Mouse (Mus musculus) lung, postnatal 4 days (tissue): ENCODE measurements around the gene Trappc3l.
"Not testable (repeated sequence)": the region's sequence is repeated elsewhere in the genome, so short reads cannot be mapped to it uniquely, and the experiment has no call there.

ENCODE experiments used
- DNase-seq, 2 experiments: peaks; one replicate each; pipeline ENCODE4 v3.0.0; 2021

Gene Trappc3l

GRCm38 (mm10) chr10:34037401-34037800 is at the start of gene Trappc3l:
TSS of gene Trappc3l (plus strand) at chr10:34037597.
- DNase-seq: no peak

- not testable (repeated sequence) for DNase-seq
These were observed 40.7 kb upstream of the Trappc3l start for GRCm38 (mm10) chr10:33996686-33997085.

- no peak for DNase-seq
These were observed 39.0 kb upstream of the Trappc3l start for GRCm38 (mm10) chr10:33998397-33998796.

- DNase-seq: no peak
These were observed 24.8 kb upstream of the Trappc3l start for GRCm38 (mm10) chr10:34012581-34012980.

- no peak for DNase-seq
These were observed 24.2 kb upstream of the Trappc3l start for GRCm38 (mm10) chr10:34013241-34013640.

- DNase-seq: no peak
These were observed 18.6 kb upstream of the Trappc3l start for GRCm38 (mm10) chr10:34018746-34019301.

- peak; percentile 98 to 100 for DNase-seq
These were observed 17.9 kb upstream of the Trappc3l start, which contains the start of gene Rwdd1 for GRCm38 (mm10) chr10:34019302-34020075. TSS of gene Rwdd1 (minus strand) at chr10:34019624.

- no peak for DNase-seq
These were observed 7.1 kb upstream of the Trappc3l start for GRCm38 (mm10) chr10:34030322-34030721.

- DNase-seq: peak; percentile 85
These were observed 3.6 kb upstream of the Trappc3l start for GRCm38 (mm10) chr10:34033630-34034305.

GRCm38 (mm10) chr10:34036587-34036986 is 810 bp upstream of the Trappc3l start:
- DNase-seq: no peak

GRCm38 (mm10) chr10:34044210-34044609 is 6.8 kb downstream of the Trappc3l start, which contains the start of gene Calhm4:
TSS of gene Calhm4 (minus strand) at chr10:34044310.
- DNase-seq: no peak

- DNase-seq: no peak
These were observed 16.6 kb downstream of the Trappc3l start for GRCm38 (mm10) chr10:34053987-34054386.

- no peak for DNase-seq
These were observed 29.2 kb downstream of the Trappc3l start for GRCm38 (mm10) chr10:34066591-34066990.

- DNase-seq: no peak
These were observed 32.2 kb downstream of the Trappc3l start for GRCm38 (mm10) chr10:34069606-34070005.

GRCm38 (mm10) chr10:34070999-34071492 is 33.6 kb downstream of the Trappc3l start:
- DNase-seq: no peak

GRCm38 (mm10) chr10:34071650-34072049 is 34.3 kb downstream of the Trappc3l start:
- DNase-seq: no peak

- no peak for DNase-seq
These were observed 37.3 kb downstream of the Trappc3l start for GRCm38 (mm10) chr10:34074522-34075200.

GRCm38 (mm10) chr10:34086514-34086913 is 49.1 kb downstream of the Trappc3l start:
- DNase-seq: no peak

GRCm38 (mm10) chr10:34088515-34088914 is 51.1 kb downstream of the Trappc3l start:
- DNase-seq: peak; percentile 7 to 26

GRCm38 (mm10) chr10:34089517-34089916 is 52.1 kb downstream of the Trappc3l start:
- DNase-seq: no peak

GRCm38 (mm10) chr10:34090481-34090880 is 53.1 kb downstream of the Trappc3l start:
- no peak for DNase-seq

GRCm38 (mm10) chr10:34091888-34092287 is 54.5 kb downstream of the Trappc3l start:
- no peak for DNase-seq

GRCm38 (mm10) chr10:34095147-34095546 is 57.8 kb downstream of the Trappc3l start:
- DNase-seq: no peak
